Mouse (Mus musculus) urinary bladder, postnatal 14 days (tissue): ENCODE data around the gene Maml3.

Experiments used
- DNase-seq: peaks from one replicate; pipeline ENCODE4 v3.0.0; 2021; ENCODE audit warnings: low spot score

Gene Maml3

DNA sequence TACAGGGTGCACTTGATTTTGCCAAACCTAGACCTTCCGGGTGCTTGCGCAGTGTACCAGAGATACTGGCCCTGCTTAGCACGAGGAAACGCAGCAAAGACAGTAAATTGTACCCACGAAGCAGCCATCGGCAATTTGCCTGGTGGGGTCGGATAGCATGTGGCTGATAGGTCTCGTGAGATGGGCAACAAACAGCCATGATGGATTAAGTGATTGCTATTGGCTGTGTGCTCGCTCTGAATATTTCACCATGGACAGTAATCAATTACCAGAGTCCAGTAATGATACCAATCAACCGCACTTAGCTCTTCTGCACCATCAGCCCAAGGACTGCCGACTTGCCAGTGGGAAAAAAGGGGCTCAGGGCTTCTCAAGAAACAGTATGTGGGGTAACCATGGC is 150.9 kb downstream of the Maml3 start:
- DNase-seq = no peak

DNA sequence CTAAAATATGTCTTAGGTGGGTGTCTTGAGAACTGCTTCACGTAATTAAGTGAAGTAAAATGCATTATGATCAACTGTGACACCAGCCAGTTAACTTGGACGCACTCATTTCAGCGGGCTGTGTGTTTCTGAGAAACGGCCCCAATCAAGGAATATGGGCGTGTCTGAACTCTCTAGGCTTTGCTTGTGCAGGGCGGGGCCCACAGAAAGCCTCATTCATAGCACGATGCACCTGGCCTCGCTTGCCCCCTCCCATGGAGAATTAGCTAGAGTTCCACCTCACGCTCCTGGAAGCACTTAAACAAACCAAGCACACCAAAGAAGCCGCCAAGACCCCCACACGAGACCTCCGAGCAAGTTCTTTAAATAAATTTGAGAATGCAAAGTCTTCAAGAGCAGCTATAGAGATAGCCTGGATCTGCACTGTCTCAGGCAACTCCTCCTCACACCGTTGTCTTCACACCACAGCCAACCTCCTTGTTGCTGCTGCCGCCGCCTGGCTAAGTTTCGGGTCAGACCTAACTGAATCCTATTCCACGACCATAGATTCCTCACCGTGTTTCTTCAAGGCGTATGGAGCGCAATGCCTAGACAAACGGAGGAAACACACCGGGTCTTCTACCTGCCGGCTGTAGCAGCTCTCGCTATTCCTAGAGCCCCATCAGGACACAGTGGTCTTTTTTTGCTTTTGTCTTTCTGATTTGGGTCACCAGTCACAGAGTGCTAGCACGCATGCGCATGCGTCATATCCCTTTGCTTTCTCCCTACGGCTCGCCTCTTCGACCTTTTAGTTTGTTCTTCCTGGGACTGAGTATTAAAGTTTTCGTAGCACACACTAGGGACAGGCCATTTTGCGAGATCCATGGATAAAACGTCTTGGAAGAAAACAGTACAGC is 151.9 kb downstream of the Maml3 start:
- no peak for DNase-seq

DNA sequence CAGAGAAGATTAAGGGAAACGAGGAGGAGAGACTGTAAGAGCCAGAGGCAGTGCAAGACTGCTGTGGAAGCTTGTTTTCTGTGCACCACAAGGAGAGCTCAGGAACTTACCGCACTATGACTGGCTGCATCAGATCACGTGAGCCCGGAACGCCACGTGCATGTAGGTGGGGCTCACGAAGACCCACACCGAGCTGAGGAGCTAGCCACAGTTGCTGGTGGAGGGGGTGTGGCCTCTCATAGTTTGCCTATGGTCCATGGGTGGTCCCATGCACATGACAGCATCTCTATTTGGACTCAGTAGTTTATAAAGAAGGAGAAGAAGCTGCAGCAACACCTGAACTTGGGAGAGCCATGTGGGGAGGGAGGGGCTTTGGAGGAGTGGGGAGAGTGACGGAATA is 152.6 kb downstream of the Maml3 start:
- DNase-seq = no peak

DNA sequence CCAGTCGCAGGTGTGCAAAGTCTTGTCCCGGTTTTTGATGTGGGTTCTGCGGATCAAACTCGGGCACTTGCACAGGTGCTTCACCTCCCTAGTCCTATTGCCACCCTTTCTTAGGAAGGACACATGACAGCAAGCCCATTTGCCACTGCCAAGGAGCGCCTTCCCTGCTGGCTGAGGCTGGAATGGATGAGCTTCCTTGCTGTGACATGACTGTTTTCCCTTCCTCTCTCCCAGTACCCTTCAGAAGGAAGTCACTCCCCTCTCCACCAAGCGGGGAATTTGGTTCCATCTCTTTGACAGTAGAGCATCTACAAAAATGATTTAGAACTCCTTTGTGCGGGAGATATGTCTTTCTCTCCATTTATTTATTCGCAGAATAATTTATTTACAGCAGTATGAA is 155.2 kb downstream of the Maml3 start:
- DNase-seq = no peak

DNA sequence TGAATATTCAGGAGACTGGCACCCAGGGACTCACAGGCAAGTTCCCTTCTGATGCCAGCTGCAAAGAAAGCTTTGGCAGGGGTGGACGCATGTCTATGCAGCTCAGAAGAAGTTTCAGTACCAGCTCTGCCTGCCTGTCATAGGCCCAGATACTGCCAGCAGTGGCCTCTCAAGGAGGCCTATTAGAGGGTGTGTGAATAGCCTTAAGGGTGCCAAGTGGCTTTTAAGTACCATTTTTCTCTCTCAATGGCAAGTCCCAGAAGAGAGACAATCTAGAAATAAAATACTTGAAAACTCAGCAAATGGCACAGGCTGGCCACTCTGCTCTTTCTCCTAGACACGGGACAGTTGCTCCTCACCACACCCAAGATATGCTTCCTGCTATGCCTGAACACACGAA is 157.7 kb downstream of the Maml3 start:
- no peak for DNase-seq

DNA sequence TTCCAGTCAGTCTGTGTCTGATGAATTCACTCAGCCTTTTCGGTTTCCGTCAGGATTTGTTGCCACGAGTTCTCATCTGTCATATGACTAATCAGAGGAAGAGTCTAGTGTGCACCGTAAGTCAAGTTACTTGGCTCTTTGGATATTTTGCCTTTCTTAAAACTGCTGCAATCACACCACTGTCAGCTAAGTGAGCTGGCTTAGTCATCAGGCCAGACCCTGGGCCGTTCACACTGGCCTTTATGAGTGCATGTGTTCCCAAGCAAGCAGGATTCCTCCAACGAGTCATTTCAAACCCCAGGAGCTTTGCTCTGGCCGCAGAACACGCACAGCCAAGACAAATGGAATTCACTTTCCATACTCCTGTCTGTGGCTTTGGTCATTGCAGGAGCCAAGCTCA is 161.2 kb downstream of the Maml3 start:
- peak; percentile 22 for DNase-seq

DNA sequence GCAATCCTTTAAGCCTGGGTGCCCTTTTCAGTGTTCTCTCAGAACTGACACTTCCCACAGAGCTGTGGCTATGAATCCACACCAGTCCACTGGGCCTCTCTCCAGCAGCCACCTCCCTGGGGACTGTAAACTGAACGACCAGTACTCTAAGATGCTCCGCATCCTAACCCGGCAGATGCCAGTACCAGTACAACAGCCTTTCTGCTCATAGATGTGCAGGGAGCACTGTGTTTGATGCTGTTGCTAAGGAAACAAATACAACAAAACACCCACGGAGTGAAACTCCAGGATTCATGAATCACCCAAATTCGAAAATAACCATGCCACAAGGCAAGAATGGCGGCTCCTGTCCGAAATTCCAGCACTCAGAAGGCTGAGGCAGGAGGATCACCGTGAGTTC is 163.1 kb downstream of the Maml3 start:
- DNase-seq = no peak

DNA sequence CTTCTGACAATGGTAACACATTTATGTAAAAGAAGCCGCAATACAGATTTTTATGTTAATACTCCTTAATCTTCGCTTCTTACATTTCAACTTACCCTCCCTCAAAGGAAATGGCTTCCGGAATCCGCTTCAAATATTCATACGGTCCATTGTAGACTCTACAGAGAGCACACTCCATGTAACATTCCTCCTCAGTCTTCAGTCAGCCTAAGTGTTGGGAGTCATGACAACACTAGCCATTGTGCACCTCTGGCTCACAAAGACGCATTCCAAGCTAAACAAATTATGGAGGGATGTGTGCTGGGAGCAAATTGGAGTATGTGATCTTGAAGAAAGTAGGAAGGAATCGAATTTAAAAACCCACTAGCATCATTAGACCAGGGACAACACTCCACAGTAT is 165.0 kb downstream of the Maml3 start:
- DNase-seq = no peak

DNA sequence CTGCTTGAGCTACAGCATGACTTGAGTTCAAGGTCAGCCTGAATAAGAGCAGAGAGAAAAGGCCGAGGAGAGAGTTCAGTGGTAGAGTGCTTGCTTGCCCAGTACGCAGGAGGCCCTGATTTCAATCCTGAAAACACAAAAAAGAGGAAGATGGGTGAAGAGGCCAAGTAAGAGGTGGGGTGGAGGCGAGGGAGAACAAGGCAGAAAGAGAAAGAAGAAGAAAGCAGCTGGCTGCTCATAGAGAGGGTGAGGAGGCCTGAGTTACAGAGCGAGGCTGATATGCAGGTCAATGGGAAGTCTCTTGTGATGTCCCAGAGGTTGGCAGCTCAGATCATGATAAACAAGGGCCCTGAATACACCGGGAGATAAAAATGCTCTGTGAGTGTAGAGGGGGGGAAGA is 165.8 kb downstream of the Maml3 start:
- DNase-seq = no peak

DNA sequence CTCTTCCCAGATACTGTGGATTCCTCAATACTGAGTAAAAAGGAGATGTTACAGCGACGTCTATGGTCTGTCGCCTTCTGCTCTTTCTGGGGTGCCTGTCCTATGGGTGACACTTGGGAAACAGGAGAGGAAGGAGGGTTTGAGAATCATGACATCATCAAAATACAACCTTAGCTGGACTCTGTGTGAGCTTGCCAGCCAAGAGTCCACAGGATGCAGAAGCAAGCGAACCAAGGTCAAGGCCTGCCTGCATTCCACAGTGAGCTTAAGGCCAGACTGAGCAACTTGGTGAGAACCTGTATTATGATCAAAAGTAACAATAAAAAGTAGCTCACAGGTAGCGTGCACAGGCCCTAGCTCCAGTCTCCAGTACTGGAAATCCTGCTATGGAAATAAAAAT is 167.7 kb downstream of the Maml3 start:
- DNase-seq = no peak

DNA sequence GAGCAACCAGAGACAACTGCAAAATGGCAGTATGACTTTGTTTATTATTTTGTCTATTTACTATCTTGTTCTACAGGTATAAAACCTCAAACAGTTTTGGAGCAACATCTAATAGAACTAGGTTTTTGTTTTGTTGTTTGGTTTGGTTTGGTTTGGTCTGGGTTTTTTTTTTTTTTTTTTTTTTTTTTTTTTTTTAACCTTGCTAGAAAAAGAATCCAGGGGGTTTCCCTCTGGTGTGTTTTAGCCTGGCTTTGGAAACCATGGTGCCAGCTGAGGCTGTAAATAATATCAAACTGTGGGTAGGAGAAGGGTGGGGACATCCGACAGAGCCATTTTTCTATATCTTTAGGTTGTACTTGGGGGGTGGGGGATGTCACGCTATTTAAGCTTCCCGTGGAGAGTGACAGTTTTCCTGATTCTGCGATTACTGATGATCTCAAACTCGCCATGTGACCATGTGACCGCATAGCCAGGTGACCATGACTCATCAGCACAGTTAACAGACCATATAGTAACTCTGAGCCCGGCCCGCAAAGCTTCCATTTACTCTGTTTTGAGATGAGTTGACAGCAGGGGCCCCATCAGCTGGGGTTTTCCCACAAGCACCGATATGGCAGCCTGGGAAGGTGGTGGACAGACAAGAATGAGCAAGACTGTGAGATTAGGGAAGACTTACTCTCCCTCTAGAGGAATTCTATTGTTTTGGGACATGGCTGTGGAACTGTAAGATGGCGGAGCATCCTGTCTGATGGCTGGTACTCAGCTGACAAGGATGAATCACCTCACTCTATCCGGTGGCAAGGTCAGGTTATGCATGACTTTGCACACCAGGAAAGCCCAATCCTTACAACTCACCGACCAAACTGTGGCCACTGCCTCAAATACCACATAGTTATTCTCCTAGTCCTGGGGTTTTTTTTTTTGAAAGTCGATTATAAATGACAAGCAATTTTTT is 170.1 kb downstream of the Maml3 start:
- DNase-seq = no peak

DNA sequence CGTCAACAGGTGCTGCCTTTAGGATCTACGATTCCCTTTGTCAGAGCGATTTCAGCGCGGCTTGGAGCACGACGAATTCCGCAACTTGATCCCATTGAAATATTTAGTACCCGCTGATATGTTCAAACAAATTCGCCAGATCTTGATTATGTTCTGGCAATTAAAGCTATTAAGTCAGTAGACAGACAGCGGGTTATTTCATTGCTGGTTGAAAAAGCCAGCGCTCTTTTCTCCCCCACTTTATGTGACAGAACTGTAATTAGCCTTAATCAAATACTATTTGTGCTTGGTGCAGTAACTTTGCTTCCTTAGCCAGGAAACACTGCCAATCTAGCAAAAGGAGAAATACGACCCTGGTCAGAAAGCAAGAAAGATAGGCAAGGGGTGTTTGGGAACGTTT is 176.7 kb downstream of the Maml3 start:
- no peak for DNase-seq

DNA sequence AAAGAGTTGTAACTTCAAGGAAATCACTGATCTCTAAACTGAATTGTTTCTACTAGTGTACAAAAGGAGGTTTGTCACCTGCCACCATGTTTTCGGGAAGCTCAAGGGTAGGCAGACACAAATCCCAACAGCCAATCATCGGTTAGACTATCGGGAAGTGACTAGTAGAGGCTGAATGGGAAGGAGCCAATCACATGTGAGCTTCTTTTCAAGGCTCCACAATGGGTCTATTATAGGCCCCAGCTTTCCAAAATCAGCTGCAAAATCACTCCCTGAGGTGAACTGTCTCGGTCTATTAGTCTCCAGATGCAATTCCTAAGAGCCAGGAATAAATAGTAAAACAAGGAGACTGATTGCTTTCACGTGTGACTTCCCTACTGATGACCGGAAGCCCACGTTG is 177.3 kb downstream of the Maml3 start:
- DNase-seq = no peak

DNA sequence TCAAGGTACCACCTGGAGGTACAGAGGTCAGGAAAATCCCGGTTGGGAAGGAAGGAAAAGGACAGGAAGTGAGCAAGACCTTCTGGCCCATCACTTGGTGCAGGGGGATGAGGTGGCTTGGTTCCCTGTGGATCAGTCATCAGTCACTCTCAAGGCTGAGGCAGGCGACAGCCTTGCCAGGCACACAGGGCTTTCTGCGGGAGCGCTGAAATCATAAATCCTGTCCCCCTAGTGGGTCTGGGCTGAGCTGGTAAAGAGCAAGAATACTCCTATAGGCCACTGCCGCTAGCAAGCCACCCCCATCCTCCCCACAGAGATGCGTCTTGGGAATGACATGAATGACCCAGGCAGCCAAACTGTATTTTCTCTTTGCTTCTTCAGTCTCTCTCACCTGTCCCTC is 177.8 kb downstream of the Maml3 start:
- no peak for DNase-seq

DNA sequence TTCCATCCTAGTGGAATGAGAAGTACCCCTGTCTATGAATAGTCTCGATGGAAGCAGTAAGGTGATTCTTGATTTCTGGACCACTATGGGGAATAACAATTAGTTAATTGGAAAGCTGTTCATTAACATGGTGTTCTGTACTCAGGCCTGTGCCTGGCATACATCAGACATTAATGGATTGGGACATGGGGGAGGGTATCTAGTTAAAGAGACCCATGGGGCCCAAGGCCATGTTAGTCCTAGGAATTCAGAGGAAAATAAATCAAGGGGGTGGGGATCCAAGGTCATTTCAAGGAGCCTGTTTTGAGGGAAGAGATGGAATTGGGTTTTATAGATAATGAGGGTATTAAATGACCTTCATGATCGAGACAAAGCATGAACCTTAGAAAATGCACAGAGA is 179.1 kb downstream of the Maml3 start:
- no peak for DNase-seq

DNA sequence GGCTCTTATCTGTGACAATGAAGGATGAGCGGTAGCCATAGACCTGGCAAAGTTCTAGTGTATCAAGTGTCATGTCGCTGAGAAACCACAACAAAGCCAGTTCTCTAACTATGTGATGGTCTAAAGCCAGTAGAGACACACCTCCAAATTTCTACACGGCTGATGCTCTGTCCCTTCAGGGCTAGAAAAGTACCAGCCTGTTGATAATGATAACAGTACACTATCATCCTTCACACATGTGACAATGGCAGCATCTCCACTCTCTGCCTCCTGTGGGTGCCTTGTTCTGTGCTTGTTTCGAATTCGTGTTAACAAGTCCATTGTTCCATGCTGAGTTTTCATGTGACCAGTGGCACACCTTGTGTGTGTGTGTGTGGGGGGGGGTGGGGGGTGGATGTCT is 180.2 kb downstream of the Maml3 start:
- no peak for DNase-seq

DNA sequence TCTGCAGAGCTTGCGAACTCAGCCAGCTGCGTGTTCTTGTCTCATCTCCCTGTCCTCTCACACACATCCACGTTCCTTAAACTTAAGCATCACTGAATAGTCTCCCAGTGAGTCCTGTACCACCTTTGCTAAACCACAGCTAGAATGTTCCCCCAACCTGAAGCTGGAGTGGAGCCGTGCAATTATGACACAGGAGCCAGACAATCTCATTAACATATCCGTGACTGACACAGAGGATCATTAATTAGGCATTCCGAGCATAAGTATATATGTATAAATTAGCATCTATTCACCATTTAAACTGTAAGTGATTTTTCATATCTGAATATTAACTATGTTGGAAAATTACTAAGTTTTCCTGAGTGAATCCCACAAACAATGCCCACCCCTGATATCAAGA is 181.1 kb downstream of the Maml3 start:
- DNase-seq = no peak

DNA sequence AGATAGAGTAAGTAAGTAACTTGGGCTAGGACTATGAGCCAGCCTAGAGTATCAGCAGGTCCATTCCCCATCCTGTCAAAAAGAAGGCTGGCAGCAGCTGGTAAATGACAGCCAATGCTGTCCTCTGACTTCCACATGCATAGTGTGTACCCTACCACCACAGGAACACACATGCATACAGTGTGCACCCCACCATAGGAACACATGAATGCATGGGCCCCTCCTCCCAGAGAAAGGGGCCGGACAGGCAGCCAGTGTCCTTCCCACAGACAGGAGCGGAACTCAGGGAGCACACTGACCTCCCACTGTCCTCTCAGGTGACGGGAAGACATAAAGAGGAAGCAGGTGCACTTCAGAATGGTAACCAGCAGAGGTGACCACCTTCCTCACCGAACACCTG is 188.0 kb downstream of the Maml3 start:
- no peak for DNase-seq

DNA sequence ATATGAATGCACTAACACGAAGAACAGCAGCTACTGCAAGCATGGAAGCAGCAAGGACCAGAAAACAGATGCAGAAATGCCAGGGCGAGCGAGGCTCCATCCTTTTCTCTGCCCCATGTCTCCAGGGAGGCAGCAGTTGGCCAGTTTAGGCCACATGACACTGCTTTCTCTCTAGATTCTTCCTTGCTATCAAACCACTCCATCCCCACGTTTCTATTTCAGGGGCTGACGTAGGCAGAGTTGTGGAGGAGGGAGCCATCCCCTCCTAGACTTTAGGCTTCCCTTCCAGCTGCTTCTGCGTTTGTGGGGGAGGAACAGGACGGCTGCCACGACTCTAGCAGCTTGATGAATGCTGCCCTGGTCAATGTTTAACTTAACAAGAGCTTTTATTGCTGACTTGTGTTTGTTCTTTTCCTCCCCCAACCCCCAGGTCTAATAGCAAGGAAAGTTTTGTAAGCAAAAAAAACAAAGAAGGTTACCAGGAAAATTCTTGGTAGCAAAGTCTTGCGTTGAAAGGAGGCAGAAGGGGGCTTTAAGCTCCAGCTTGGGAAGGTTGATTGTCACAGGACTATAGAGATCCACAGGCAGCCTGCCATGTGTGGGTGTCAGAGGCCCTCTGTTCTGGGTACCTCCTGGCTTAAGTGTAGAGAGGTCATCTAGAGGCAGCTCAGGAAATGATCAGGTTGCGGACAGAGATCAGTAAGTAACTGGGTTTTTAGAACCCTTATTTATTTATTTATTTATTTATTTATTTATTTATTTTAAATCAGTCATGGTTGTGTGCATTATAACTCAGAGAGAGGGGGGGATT is 188.6 kb downstream of the Maml3 start:
- DNase-seq = peak; percentile 60

DNA sequence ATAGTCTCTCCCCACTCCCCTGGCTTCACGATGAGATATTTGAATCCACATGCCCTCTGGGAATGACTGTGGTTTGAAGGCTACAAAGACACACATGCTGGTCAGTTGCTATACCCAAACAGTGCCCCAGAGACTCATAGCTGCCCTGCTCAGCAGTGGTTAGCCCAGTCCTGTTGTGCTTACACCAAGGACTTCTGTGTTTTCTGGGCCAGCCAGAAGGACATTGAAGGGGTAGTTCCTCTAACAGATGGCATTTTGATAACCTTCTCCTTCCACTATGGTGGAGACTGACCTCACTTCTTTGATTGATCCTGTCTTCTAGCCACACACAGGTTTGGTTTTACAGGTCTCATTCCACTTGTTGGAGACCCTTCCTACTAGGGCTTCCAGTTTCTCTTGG is 189.5 kb downstream of the Maml3 start:
- DNase-seq = no peak

DNA sequence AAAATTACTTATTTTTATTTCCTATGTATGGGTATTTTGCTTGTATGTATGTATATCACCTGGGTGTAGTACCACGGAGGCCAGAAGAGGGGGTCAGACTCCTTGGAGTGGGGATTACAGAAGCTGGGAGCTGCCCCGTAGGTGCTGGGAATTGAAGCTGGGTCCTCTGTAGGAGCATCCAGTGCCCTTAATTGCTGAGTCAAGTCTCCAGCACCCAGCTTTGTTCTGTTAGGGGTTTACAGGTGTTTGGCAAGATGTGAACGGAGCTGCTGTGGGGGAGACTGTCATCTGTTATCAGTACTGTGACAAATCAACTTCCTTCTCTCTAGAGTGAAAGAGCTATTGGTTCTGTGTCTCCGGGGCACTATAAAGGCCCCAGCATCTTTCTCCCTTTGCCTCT is 190.0 kb downstream of the Maml3 start:
- no peak for DNase-seq

DNA sequence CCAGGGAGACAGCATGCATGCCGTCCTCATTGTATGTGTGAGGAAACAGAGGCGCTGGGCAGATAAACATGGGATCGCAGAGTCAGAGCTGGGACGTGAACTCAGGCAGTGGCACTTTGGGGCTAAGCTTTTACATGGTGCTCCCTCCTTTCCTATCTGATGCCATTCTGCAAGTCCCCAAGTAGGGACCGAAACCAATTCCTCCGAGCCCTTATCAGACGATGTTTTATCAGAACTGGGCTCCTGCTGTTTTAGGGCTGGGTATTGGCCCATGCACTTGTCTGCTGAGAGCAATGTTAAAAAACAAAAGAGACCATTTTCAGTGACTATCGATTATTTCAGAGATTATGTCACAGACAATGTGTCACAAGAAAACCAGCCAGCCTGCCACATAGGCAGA is 191.4 kb downstream of the Maml3 start:
- DNase-seq = no peak
